Mouse (Mus musculus) limb, embryonic 10.5 days (tissue): ENCODE measurements around the gene Mrpl51. TPM values are rescaled to one million over a fixed set of nuclear protein-coding genes. Genes with fewer than 3 reads are reported as not detected.

Experiments used
- DNase-seq: peaks from one replicate; pipeline ENCODE4 v3.0.0-alpha.2; 2017; ENCODE audit warnings: low spot score
- H3K27ac ChIP-seq: fragments of 300-500 bp; sonication (generic); 2 replicates; pipeline ENCODE4 v1.5.1; 2016; ENCODE audit warnings: mild to moderate bottlenecking
- H3K27me3 ChIP-seq: fragments of 300-500 bp; sonication (generic); 2 replicates; pipeline ENCODE4 v1.6.1; 2016; ENCODE audit warnings: low read depth, mild to moderate bottlenecking; ENCODE audit not compliant: poor library complexity, severe bottlenecking
- H3K36me3 ChIP-seq: fragments of 300-500 bp; sonication (generic); 2 replicates; pipeline ENCODE4 v1.6.1; 2016; ENCODE audit warnings: mild to moderate bottlenecking, moderate library complexity
- H3K4me1 ChIP-seq: fragments of 300-500 bp; sonication (generic); 2 replicates; pipeline ENCODE4 v1.6.1; 2016
- H3K4me3 ChIP-seq: fragments of 300-500 bp; sonication (generic); 2 replicates; pipeline ENCODE4 v1.5.1; 2016; ENCODE audit warnings: mild to moderate bottlenecking, moderate library complexity
- H3K9me3 ChIP-seq: fragments of 300-500 bp; sonication (generic); replicated peaks from 2 replicates; pipeline ENCODE4 v1.6.1; 2016; ENCODE audit warnings: mild to moderate bottlenecking
- WGBS: fragments of 180-500 bp; shearing (Covaris S2); methylation state at CpG from one replicate; pipeline ENCODE4 v1.1.7; 2016; 5-methylcytosine and 5-hydroxymethylcytosine counted together
- polyA plus RNA-seq: library from polyadenylated mRNA; unstranded; fragments of >200 nt; fragmentation: Nextera tagmentation; extraction: Ambion mirVana; gene quantifications from 2 replicates; pipeline ENCODE4 v1.2.1, GENCODE M21; 2016

Gene Mrpl51
- polyA plus RNA-seq, 1 experiment from 2014 or later, result 213 TPM

GRCm38 (mm10) chr6:125232516-125232915 is 40.9 kb downstream of the Mrpl51 start:
- DNase-seq, result no peak
- no peaks in the 10 kb centered on the region for H3K27me3 ChIP-seq
- peaks cover 34% of the 10 kb centered on the region for H3K4me1 ChIP-seq
- WGBS, result 76% methylated on average over 6 of the region's 6 CpGs
- no peaks in the 10 kb centered on the region for H3K9me3 ChIP-seq
- H3K27ac ChIP-seq, result no peak overlapping the region
- H3K4me3 ChIP-seq, result no peak overlapping the region
- H3K36me3 ChIP-seq, result no peaks in the 10 kb centered on the region

- no peak for DNase-seq
- peaks cover 26% of the 10 kb centered on the region for H3K4me1 ChIP-seq
- H3K36me3 ChIP-seq, result no peaks in the 10 kb centered on the region
- H3K27ac ChIP-seq, result no peak overlapping the region
- H3K27me3 ChIP-seq, result no peaks in the 10 kb centered on the region
- no peak overlapping the region for H3K4me3 ChIP-seq
- H3K9me3 ChIP-seq, result no peaks in the 10 kb centered on the region
- 70% methylated on average over 7 of the region's 7 CpGs for whole genome bisulfite sequencing
These were observed 42.4 kb downstream of the Mrpl51 start for GRCm38 (mm10) chr6:125233816-125234519.

GRCm38 (mm10) chr6:125234520-125234828 is 42.9 kb downstream of the Mrpl51 start:
- H3K27ac ChIP-seq, result no peak overlapping the region
- 73% methylated on average over 5 of the region's 5 CpGs for WGBS

GRCm38 (mm10) chr6:125236341-125236740 is 44.7 kb downstream of the Mrpl51 start:
- Histone ChIP-seq H3K36me3 (no peaks in the 10 kb centered on the region), H3K27me3 (no peaks in the 10 kb centered on the region), H3K4me3 (no peak overlapping the region), H3K4me1 (peaks cover 16% of the 10 kb centered on the region), H3K27ac (no peak overlapping the region), H3K9me3 (no peaks in the 10 kb centered on the region)
- DNase-seq, result no peak
- 81% methylated on average over 6 of the region's 6 CpGs for WGBS

More at GRCm38 (mm10) chr6:125234520-125234828, 42.9 kb downstream of the Mrpl51 start:
- H3K36me3 ChIP-seq, result no peaks in the 10 kb centered on the region
- H3K9me3 ChIP-seq, result no peaks in the 10 kb centered on the region
- H3K4me3 ChIP-seq, result no peak overlapping the region
- H3K4me1 ChIP-seq, result peaks cover 26% of the 10 kb centered on the region
- H3K27me3 ChIP-seq, result no peaks in the 10 kb centered on the region
- no peak for DNase-seq

GRCm38 (mm10) chr6:125236782-125237181 is 45.2 kb downstream of the Mrpl51 start, which contains the start of gene Cd27:
TSS of gene Cd27 (minus strand) at chr6:125237010.
- H3K36me3 ChIP-seq, result no peaks in the 10 kb centered on the region
- H3K27ac ChIP-seq, result no peak within 1 kb of the TSS
- H3K9me3 ChIP-seq, result no peaks in the 10 kb centered on the region
- 49% methylated on average over 6 of the region's 6 CpGs for WGBS
- no peak within 1 kb of the TSS for H3K4me3 ChIP-seq
- DNase-seq, result no peak
- peaks cover 12% of the 10 kb centered on the region for H3K4me1 ChIP-seq
- H3K27me3 ChIP-seq, result no peaks in the 10 kb centered on the region

- Histone ChIP-seq H3K36me3 (no peaks in the 10 kb centered on the region), H3K9me3 (no peaks in the 10 kb centered on the region), H3K4me1 (peaks cover 6% of the 10 kb centered on the region), H3K27me3 (no peaks in the 10 kb centered on the region), H3K4me3 (no peak overlapping the region), H3K27ac (no peak overlapping the region)
- no peak for DNase-seq
- WGBS, result 85% methylated on average over 4 of the region's 4 CpGs
These were observed 45.8 kb downstream of the Mrpl51 start for GRCm38 (mm10) chr6:125237421-125237820.

GRCm38 (mm10) chr6:125238396-125238795 is 46.8 kb downstream of the Mrpl51 start:
- no peak for DNase-seq

GRCm38 (mm10) chr6:125239547-125239946 is 47.9 kb downstream of the Mrpl51 start:
- no peak overlapping the region for H3K4me3 ChIP-seq
- DNase-seq, result no peak
- WGBS, result 90% methylated on average over 5 of the region's 5 CpGs
- no peaks in the 10 kb centered on the region for H3K36me3 ChIP-seq
- no peaks in the 10 kb centered on the region for H3K27me3 ChIP-seq
- H3K4me1 ChIP-seq, result peaks cover 2% of the 10 kb centered on the region; the same call in 1 of the 2 replicates
- no peaks in the 10 kb centered on the region for H3K9me3 ChIP-seq
- no peak overlapping the region for H3K27ac ChIP-seq

More at GRCm38 (mm10) chr6:125238396-125238795, 46.8 kb downstream of the Mrpl51 start:
- Histone ChIP-seq H3K4me3 (no peak overlapping the region), H3K27ac (no peak overlapping the region), H3K27me3 (no peaks in the 10 kb centered on the region), H3K36me3 (no peaks in the 10 kb centered on the region), H3K4me1 (peaks cover 6% of the 10 kb centered on the region; the same call in 1 of the 2 replicates), H3K9me3 (no peaks in the 10 kb centered on the region)
- 75% methylated on average over 6 of the region's 6 CpGs for WGBS

GRCm38 (mm10) chr6:125240617-125241016 is 49.0 kb downstream of the Mrpl51 start:
- no peak for DNase-seq
- no peaks in the 10 kb centered on the region for H3K27me3 ChIP-seq
- WGBS, result 91% methylated on average over 5 of the region's 5 CpGs

GRCm38 (mm10) chr6:125241566-125241965 is 50.0 kb downstream of the Mrpl51 start:
- 93% methylated on average over 8 of the region's 8 CpGs for WGBS
- H3K36me3 ChIP-seq, result no peaks in the 10 kb centered on the region
- H3K9me3 ChIP-seq, result no peaks in the 10 kb centered on the region
- no peak overlapping the region for H3K27ac ChIP-seq
- H3K4me1 ChIP-seq, result no peaks in the 10 kb centered on the region; the same call in 1 of the 2 replicates
- H3K27me3 ChIP-seq, result no peaks in the 10 kb centered on the region
- DNase-seq, result no peak
- no peak overlapping the region for H3K4me3 ChIP-seq

More at GRCm38 (mm10) chr6:125240617-125241016, 49.0 kb downstream of the Mrpl51 start:
- Histone ChIP-seq H3K9me3 (no peaks in the 10 kb centered on the region), H3K27ac (no peak overlapping the region), H3K36me3 (no peaks in the 10 kb centered on the region), H3K4me1 (no peaks in the 10 kb centered on the region; the same call in 1 of the 2 replicates), H3K4me3 (no peak overlapping the region)

- no peak for DNase-seq
- H3K9me3 ChIP-seq, result no peaks in the 10 kb centered on the region
- H3K4me3 ChIP-seq, result no peak overlapping the region
- WGBS, result 23% methylated on average over 1 of the region's 1 CpGs
- no peaks in the 10 kb centered on the region for H3K27me3 ChIP-seq
- no peaks in the 10 kb centered on the region for H3K4me1 ChIP-seq
- H3K27ac ChIP-seq, result no peak overlapping the region
- no peaks in the 10 kb centered on the region for H3K36me3 ChIP-seq
These were observed 53.0 kb downstream of the Mrpl51 start for GRCm38 (mm10) chr6:125244551-125244950.
